Mouse (Mus musculus): ENCODE results near the gene Cfap61. TPM values are rescaled to one million over a fixed set of nuclear protein-coding genes. Genes with fewer than 3 reads are reported as not detected.

Cfap61 gene
- total RNA-seq, 2 experiments from 2014 or later, result not detected

DNA sequence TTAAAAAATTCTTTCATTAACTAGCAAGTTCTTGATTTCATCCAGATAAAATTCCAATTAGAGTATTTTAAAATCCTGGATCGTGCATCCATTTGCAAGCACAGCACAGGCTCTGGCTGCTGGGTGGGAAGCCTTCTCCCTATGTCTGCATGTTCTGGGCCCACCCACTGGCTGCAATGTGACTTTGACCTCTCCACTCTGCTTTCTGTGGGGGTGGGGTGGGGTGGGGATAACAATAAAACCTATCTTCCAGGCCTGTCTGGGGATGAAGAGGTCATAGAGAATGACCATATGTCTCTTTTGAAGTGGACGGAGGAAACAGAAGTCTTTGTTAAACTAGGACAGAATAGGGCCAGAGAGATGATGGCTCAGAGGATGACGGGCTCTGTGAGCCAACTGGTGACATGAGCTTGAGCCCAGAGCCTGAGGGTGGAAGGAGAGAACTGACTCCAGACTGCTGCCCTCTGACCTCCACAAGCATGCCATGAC is 183.4 kb downstream of the Cfap61 start:
- ATAC-seq (replicated peaks; ENCODE audit: low FRiP score, low TSS enrichment, poor library complexity, severe bottlenecking), result no peak

DNA sequence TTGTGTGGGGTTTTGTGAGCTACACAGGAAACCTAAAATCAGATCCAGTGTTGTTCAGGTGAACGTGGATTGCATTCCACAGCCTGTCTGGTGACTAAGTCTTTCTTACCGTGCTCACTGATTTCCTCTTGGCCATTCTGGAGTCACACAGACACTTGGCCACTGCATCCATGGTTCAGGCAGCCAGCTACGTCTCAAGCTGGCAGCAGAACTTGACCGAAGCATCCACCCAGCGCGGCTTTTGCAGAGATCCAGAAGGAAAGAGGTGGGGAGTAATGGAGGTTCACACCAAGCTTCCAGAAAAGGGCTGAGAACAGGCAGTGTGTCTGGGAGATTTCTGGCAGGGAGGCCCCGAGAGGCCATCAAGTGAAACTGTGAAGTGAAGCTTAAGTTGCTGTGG is 187.0 kb downstream of the Cfap61 start:
- no peak for ATAC-seq (replicated peaks; ENCODE audit: low FRiP score, low TSS enrichment, poor library complexity, severe bottlenecking)

DNA sequence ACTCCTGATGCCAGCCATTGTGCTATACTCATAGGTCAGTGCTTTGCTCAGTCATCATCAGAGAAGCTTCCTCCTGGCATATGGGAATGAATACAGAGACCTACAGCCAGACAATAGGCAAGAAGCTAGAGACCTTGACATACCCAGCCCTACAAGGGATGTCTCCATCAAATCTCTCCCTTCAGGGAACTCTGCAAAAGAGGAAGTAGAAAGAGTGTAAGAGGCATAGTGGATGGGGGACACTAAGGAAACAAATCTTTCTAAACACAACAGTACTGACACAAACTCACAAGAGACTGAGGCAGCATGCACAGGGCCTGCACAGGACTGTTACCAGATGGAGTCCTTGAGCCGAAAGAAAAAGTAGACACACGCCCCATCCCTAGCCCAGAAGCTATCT is 190.5 kb downstream of the Cfap61 start:
- no peak for ATAC-seq (replicated peaks; ENCODE audit: low FRiP score, low TSS enrichment, poor library complexity, severe bottlenecking)

DNA sequence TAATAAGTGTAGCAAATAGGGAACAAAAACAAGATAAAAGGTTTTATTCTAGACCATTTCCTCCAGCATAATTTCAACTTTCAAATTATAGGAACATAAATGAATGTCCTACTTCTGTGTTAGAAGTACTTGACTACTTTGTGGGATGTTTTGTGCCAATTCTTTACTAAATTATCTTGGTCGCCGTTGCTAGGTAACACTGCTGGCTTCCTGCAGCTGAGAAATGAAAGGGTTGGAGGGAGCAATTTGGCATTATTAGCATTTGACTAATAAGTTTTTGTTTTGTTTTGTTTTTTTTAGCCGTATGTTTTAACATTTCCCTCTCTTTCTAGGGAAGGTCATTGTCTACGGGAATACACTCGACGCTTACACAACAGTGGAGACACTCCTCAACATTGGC is 194.0 kb downstream of the Cfap61 start:
- no peak for ATAC-seq (replicated peaks; ENCODE audit: low FRiP score, low TSS enrichment, poor library complexity, severe bottlenecking)

DNA sequence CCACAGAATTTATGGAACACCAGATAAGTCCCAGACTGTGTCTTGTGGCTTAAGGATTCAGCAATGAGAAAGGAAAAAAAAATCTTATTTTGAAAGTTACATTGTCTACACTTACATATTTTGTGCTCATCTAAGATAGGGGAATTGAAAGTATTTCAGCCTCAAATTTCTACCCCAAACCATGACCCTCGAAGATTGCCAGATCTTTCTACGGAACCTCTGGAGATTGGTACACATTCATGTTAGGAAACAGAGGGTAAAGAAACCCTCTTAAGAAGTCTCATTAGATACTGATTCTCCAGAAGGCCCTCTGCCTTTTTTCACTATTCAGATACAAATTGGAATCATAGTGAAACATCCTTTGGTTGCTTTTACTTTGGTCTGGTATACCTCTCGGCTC is 195.9 kb downstream of the Cfap61 start:
- no peak for ATAC-seq (replicated peaks; ENCODE audit: low FRiP score, low TSS enrichment, poor library complexity, severe bottlenecking)

DNA sequence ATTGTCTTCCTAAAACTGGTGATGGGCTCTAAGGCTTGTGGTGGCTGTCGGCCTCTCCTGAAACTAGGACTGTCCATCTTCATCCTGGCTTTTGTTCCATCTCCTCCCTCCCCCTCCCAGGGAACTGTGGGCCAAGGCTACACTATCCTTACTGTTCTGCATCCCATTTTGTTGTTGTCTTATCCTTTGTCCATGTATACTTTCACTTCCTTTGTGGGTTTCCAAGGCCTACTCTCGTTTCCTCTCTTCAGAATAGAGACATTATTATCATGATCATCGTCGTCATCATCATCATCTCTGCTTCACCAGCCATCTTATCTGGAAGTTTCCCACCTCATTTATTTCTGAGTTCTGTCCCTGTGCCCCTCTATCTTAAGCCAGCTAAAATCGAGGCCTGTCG is 199.7 kb downstream of the Cfap61 start:
- ATAC-seq (replicated peaks; ENCODE audit: low FRiP score, low TSS enrichment, poor library complexity, severe bottlenecking), result no peak

DNA sequence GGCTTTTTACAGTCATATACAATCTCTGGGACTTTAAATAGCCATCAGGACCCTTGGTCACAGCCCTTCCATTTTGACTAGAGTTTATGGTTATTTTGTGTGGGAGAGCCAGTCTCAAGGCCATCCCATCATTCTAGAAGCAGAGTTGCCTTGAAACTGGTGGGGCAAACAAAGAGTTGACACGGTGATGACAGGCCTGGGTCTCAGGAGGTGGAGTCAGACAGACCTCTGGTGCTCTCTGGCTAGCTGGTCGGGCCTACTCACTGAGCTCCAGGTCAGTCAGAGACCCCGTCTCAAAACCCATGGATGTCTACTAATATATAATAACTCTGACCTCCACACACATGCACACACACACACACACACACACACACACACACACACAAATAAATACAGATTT is 206.1 kb downstream of the Cfap61 start:
- no peak for ATAC-seq (replicated peaks; ENCODE audit: low FRiP score, low TSS enrichment, poor library complexity, severe bottlenecking)

DNA sequence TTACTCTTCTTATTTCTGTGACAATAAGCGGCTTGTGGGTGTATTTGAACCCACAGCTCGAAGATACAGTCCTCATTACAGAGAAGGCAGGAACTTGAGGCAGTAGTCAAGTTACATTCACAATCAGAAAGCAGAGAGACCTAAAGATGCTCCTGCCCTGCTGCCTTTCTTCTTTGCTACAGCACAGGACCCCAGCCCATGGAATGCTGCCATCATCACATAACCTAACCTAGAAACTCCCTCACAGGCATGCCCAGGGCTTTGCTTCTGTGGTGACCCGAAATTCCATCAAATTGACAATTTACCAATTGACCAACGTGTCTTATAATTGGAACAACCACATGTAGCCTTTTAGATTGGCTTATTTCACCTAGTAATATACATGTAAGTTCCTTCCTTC is 212.7 kb downstream of the Cfap61 start:
- no peak for ATAC-seq (replicated peaks; ENCODE audit: low FRiP score, low TSS enrichment, poor library complexity, severe bottlenecking)

DNA sequence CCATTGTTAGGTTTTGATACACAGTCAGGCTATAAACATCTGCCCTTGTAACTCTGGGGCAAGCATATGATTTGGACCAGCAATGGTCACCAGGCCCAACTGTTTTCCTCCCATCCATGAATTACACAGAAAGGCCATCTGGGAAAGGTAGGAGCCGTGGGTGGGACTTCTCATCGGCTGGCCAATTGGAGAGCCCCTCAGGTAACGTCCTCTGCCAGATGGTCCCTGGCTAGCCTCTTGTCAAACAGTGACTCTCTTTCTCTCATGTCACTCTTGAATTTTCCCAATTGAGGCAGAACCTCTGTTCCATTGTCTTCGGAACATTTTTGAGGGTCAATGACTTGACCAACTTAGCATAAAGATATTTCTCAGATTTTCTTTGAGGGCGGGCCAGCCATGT is 213.2 kb downstream of the Cfap61 start:
- ATAC-seq (replicated peaks; ENCODE audit: low FRiP score, low TSS enrichment, poor library complexity, severe bottlenecking), result no peak

DNA sequence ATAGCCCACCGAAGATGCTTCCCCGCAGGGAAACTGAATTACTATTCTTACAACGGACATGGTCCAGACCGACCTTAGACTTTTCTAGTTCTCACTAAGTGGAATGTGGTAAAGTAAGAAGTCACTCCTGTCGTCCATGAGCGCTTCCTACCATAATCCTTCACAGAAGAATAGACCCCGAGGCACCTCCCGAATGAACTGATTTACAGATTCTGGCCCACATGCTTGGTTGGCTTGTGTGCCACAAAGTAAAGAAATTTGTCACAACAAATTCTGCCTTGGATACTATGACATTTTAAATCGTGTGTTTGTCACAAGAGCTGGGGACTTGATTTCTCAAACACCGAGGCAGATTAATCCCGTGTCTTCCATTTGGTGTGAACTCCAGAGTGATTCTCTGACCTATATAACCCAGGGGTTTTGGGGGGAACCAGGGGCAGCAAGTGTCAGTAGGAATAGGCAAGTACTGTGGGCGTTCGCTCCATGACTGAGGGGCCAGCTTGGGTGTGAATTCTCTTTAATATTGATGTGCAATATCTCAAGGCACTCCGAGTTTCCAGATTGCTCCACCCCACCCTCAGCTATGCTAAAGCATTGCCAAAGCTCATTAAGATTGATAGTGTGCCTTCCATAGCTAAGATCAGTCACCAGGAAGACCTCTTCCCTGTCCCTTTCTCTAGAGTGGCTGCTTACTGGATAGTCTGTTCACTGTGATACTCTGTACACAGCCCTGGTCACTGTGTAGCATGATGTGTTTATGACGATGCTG is 214.8 kb downstream of the Cfap61 start:
- ATAC-seq (replicated peaks; ENCODE audit: low FRiP score, low TSS enrichment, poor library complexity, severe bottlenecking), result no peak

DNA sequence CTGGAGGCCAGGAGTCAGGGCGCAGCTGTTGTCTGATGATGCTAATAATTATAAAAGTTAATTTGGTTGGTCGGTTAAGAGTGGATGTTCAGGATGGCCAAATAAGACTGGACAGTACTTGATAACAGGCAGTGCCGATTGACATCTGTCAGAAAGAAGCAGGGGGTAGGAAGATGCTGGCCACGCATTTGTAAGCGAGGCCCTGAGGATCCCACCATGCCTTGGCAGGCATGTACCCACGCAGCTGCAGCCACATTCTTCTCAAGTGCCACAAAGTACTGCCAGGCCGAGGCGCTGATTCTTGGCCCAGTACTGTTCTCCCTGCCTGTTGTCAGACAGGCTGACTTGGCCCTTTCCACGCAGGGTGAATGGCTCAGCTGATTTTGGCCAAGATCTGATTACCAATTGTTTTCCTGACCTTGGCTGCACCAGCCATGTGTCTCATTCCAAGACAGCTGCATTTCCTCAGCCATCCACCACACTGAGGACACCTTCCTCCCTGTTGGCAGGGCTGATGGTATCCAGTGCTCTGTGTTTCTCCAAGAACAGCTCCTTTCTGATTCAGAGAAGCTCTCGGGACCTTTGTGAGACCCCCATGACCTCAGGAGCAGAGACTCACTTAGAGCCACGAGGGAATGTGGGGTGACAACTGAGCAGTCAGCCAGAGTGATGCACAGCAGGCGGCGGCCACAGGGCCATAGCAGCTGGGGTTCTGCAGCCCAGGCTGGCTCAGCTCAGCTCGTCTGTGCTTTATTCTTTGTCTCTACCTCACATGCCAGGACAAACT is 233.6 kb downstream of the Cfap61 start:
- ATAC-seq (replicated peaks; ENCODE audit: low FRiP score, low TSS enrichment, poor library complexity, severe bottlenecking), result no peak

DNA sequence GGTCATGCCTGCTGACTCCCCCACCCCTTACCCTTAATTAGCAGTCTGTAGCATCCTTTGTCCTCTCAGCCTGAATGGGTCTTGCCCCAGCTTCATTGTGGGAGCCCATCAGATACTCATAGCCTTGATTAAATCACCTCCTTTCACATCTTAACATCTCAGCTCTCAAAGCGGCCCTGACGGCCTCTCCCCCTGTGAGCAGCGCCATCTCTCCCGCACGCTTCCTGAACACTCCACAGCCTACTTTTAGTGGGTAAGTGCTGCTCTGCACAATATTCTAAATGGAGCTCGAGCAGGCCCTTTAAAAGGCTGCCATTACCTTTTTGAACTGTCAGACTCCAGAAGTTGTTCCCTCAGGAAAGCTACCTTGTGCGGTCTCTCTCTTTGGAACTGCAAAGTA is 234.9 kb downstream of the Cfap61 start:
- ATAC-seq (replicated peaks; ENCODE audit: low FRiP score, low TSS enrichment, poor library complexity, severe bottlenecking), result no peak

DNA sequence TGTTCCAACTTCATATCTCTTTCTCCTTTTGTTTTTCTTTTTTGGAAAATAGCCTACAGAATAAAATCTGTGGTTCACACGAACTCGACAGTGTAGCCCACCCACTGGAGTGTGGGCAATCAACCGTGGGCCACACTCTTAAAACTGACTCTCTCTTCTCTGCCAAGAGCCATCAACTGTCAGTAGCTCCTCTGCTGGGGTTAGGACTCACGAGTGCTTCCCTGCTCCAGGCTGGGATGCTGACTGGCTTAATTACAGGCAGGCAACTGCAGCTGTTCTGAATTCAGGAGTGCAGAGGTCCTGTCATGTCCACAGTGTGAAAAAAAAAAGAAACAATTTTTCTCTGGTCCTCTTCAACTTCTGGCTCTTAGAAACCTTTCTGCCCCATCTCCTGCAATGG is 237.5 kb downstream of the Cfap61 start:
- no peak for ATAC-seq (replicated peaks; ENCODE audit: low FRiP score, low TSS enrichment, poor library complexity, severe bottlenecking)

DNA sequence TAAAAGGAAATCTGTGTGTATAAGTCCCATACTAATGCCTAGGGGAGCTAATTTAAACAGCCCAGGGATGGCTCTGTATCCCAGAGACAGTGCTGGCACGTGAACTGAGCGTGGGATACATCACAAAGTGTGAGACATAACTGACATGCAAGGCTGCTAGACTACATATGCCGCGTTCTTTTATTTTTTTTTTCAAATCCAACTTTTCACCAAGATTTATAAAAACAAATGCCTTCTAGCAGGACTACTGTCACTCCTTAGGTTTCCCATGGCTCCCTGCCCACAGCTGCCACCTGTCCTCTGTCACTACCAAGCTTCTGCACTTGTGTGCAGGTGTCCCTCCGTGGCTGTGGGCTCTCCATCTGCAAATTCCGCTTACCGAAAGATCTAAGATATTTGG is 239.6 kb downstream of the Cfap61 start:
- no peak for ATAC-seq (replicated peaks; ENCODE audit: low FRiP score, low TSS enrichment, poor library complexity, severe bottlenecking)

DNA sequence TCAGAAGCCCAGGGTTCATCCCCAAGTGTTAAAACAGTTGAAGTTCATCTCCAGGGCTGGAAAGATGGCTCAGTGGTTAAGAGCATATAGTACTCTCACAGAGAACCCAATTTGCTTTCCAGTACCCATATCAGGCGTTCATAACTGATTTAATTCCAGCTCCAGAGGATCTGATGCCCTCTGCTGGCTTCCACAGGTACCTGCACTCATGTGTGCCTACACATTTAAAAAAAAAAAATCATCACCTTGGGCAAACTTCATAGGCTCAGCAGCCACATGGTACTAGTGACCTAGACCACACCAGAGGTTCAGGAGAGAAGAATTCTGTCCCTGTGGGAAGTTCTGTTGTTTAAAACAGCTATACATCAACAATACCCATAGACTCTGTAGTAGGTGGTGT is 244.1 kb downstream of the Cfap61 start:
- no peak for ATAC-seq (replicated peaks; ENCODE audit: low FRiP score, low TSS enrichment, poor library complexity, severe bottlenecking)

DNA sequence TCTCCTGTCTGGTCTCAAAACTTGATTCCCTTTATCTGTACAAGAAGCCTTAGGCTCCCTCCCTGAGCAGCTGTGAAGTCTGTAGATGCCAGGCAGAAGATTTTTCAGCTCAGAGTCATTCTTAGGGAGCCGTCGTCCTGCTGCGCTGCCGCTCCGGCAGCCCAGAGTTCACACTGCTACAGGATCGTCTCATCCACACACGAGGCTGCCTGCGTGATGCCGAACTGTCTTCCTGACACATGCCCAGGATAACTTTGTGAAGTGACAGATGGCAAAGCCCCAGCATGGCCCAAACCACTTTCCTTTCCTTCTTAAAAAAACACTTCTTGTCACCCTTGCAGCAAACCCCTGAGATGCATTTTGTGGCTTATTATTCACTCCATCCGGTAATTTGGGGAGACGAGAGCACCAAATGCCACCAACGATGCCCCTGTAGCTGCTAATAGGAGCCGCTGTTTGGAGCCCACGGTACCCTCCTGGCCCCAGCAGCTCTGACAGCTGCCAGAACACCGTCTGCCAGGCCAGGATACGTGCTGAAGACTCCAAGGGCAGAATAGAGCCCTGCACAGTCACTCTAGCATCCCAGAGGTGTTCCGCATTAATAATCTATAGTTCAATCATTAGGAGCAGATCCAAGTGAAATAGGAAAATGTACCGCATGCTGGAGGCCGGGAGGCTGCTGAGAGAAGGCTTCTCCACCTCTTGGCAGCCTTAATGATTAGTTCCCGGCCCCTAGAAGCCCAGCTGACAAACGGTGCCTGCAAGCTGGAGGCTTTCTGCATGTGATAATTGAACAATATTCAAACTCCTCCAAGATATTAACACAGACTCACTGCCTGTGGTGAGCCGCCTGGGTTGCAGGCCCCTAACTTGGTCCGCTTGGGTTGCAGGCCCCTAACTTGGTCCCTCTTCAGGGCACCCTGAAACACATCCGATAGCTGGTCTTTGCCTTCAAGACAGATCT is 249.5 kb downstream of the Cfap61 start:
- no peak for ATAC-seq (replicated peaks; ENCODE audit: low FRiP score, low TSS enrichment, poor library complexity, severe bottlenecking)

DNA sequence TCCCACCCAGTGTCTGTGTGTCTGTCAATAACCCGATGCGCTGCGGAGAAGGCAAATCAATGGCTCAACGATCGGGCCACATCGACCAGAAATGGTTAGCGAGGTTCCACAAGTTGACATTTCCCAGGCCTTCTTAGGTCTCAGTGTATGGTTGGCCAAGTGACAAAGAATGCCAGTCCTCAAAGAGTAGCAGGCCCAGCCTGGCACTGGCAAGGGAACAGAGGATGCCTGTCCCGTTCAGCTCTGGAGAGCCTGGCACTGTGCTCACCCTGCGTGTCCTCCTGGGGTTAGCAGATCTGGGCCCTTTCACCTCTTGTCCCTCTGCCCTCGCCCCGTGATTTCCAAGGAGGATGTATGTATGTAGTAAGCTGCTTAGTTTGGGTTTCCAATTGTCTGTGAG is 261.5 kb downstream of the Cfap61 start:
- no peak for ATAC-seq (replicated peaks; ENCODE audit: low FRiP score, low TSS enrichment, poor library complexity, severe bottlenecking)

DNA sequence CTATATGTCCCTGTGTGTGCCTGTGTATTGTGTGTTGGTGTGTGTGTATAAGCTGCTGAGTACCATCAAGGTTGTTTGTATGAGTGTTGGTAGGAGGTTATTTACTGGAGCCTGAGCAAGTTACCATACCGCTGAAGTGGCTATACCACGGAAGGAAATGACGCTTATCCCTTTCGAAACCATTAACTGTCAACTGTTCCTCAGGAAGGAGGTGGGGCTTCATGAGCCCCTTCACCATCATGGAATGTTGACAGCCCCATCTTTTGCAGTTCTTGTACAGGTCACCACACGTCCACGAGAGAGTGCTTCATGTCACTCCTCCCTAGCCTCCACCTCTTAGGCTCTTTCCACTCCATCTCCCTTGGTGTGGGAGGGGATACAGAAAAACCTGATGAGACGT is 263.4 kb downstream of the Cfap61 start:
- ATAC-seq (replicated peaks; ENCODE audit: low FRiP score, low TSS enrichment, poor library complexity, severe bottlenecking), result 0 out of 2 replicates have a peak, but pooled peaks have one; percentile 37

DNA sequence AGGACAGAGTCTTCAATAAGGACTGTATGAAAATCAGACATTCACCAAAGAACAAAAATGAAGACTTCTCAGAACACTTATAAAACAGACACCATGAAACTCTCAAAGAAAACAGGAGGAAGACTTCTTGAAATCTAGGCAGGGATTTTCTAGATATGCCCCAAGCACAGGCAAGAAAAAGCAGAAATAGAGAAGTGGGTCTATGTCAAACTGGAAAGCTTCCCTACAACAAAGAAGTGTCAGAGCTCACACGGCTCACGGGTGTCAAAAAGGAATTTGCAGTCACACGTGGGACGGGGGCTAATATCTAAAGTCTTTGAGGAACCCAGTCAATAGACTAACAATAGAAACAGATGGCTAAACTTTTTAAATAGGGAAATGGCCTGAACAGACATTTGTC is 276.4 kb downstream of the Cfap61 start:
- ATAC-seq (replicated peaks; ENCODE audit: low FRiP score, low TSS enrichment, poor library complexity, severe bottlenecking), result no peak

DNA sequence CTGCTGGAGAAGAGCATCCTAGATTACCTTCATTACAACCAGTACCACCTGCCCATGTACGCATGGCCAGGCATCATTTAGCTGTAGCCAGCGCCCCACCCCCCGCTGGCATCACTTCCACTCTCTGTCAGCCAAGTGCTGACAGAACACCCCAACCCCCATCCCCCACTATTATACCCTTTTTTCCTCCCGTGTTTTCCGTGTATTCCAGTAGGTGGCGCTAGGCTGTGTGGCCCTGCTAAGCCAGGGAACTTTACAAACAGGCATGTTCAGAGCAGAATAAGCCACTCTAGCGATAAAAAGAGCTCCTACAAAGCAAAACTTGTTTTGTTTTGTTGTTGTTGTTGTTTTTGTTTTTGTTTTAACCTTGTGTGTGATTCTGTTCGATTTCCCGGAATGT is 280.1 kb downstream of the Cfap61 start:
- ATAC-seq (replicated peaks; ENCODE audit: low FRiP score, low TSS enrichment, poor library complexity, severe bottlenecking), result peak; percentile 86

All from megakaryocyte-erythroid progenitor cell, adult 5-6 weeks (primary cell).